Mouse (Mus musculus) layer of hippocampus, postnatal 36 days (tissue): ENCODE measurements at regions not wholly inside any gene's neighbourhood (a gene's known extent, or its start where the extent isn't known, plus 50 kb on each side); places are given as distances from the start of the nearest gene placed in this dataset.

Experiments
- DNase-seq, 2 experiments: peaks; one replicate each; pipeline ENCODE4 v3.0.0; 2022

GRCm38 (mm10) chrX:44228847-44229246 is 139.3 kb downstream of the Dcaf12l2 start:
- peak in 1 of 2 experiments; percentile 3 for DNase-seq
